Mouse (Mus musculus): ENCODE measurements around the gene Crk.

DNA sequence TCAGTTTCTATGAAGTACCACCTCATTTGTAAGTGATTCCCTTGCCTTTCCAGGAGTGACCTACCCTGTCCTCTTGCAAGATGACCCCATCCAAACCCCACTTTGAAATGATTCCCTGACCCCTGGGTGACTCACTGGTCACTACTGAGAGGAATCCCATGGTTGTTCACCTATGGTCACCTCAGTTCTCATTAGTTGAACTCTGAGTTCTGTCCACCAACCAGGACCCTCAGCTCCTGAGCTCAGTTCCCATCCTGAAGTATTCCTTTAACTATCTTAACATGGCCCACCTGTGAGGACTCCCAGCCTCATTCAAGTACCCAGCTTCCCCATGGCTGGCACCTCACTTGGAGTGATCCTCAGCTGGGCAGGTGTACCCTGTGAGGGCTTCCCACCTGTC lies 21.2 kb upstream of the Crk start:
- TF ChIP-seq CTCF (IDR thresholded peaks at IDR 0.05; ENCODE audit: insufficient read depth, low read depth, low read length) (no peak), POLR2A (IDR thresholded peaks at IDR 0.05; ENCODE audit: insufficient read depth, low read depth, low read length) (no peak)

All from olfactory bulb, adult 2 months (tissue).